Mouse (Mus musculus) ES-Bruce4 (cell line): Measurements from ENCODE around the gene Gm45623.

Experiments used
- CTCF ChIP-seq: IDR thresholded peaks from one replicate; pipeline ENCODE4 v1.8.1; 2011; ENCODE audit warnings: low read depth, low read length
- EP300 ChIP-seq: IDR thresholded peaks from 2 replicates; pipeline ENCODE4 v1.6.1; 2011; ENCODE audit warnings: low read depth, low read length; ENCODE audit not compliant: insufficient read depth

DNA sequence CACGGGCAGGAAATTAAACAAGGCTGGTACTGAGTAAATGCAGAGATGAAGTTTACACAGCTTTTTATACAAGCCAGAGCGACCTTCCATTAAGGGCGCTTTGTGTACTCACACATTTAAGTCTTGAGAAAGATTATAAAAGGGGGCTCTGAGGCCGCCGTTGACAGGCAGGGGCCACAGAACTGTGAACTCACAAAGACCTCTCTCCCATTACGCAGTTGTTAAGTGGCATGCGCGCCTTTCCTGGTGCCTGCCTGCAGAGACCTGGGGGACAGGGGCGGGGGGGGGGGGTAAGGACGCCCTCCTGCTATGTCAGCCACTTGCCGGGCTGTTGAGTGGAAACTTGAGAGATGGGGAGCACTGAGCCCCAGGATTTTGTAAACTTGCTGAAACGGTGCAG, 3.6 kb upstream of the Gm45623 start:
- TF ChIP-seq CTCF, result no peak
- no peak for TF ChIP-seq EP300
